Mouse (Mus musculus): ENCODE data around the gene Inip.

Gene Inip

GRCm38 (mm10) chr4:59772171-59772879 lies 29.1 kb downstream of the Inip start:
- in situ Hi-C loops (cut with MboI): no loop called here

DNA sequence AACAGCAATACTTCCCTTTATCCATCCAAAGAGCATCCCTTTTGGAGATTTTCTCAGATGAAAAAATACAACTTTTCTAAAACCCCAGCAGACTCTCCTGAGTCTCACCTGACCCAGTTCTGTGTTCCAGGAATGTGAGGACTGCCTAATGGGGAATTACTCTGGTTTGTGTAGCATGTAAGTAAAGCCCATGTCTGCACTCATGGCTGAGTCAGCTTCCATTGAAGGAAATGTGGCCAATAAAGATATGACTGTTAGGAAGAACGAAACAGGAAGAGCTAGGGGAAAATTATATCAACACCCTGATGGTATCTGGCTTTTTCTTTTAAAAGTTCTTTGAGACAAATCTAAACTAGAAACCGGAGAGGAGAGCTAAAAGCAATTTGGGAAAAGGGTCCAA lies 33.7 kb downstream of the Inip start:
- in situ Hi-C loops (cut with MboI): no loop called here

- in situ Hi-C loops (cut with MboI): no loop called here
These were observed 35.9 kb downstream of the Inip start for GRCm38 (mm10) chr4:59765385-59766005.

GRCm38 (mm10) chr4:59764950-59765349 lies 36.4 kb downstream of the Inip start:
- in situ Hi-C loops (cut with MboI): no loop called here

- in situ Hi-C loops (cut with MboI): no loop called here
These were observed 40.0 kb downstream of the Inip start for GRCm38 (mm10) chr4:59761365-59761729.

GRCm38 (mm10) chr4:59760636-59761364 lies 40.6 kb downstream of the Inip start:
- in situ Hi-C loops (cut with MboI): no loop called here

DNA sequence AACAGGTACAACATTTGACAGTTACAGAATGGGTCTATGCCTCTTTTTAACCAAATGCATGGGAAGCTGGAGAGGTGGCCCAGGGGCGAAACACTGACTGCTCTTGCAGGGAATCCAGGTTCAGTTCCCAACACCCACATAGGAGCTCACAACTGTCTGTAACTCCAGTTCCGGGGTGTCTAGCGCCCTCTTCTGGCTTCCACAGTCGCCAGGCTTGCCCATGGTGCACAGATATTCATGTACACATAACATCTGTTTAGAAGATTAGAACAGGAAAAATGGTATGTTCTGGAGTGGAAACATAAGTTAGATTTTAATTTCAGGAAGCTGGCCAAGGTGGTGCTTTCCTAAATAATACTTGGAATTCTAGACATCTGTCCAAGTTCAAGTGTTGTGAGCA lies 41.4 kb downstream of the Inip start:
- in situ Hi-C loops (cut with MboI): no loop called here

GRCm38 (mm10) chr4:59757452-59758435 lies 43.6 kb downstream of the Inip start:
- in situ Hi-C loops (cut with MboI): no loop called here

- in situ Hi-C loops (cut with MboI): no loop called here
These were observed 44.9 kb downstream of the Inip start for GRCm38 (mm10) chr4:59756332-59757082.

- in situ Hi-C loops (cut with MboI): no loop called here
These were observed 47.8 kb downstream of the Inip start for GRCm38 (mm10) chr4:59753491-59754140.

GRCm38 (mm10) chr4:59739882-59740281 lies 61.5 kb downstream of the Inip start:
- in situ Hi-C loops (cut with MboI): loop anchor here (25.0 kb wide), 1 partner anchor 128 kb away; no protein-coding TSS in a partner anchor

- in situ Hi-C loops (cut with MboI): loop anchor here (25.0 kb wide), 1 partner anchor 127 kb away; no protein-coding TSS in a partner anchor
These were observed 62.1 kb downstream of the Inip start for GRCm38 (mm10) chr4:59739321-59739720.

DNA sequence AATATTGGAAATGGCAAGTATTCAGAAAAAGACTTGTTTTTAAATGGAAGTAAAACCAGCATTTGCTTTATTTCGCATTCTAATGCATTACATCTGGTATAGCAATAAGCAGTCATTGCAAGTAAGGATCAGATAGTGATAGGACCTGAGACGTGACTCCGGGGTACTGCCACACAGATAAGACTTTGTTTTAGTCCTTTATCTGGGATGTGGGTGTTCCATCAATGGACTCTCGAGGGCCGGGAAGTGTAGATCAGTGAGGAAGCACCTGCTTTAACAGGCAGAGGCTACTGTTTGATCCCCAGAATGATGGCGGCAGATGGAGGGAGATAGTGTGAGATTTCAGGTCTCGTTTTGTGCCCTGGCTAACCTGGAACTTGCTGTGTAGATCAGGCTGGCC lies 69.8 kb downstream of the Inip start:
- in situ Hi-C loops (cut with MboI): loop anchor here (25.0 kb wide), 1 partner anchor 119 kb away; no protein-coding TSS in a partner anchor

GRCm38 (mm10) chr4:59728839-59729238 lies 72.5 kb downstream of the Inip start:
- in situ Hi-C loops (cut with MboI): loop anchor here (25.0 kb wide), 1 partner anchor 117 kb away; no protein-coding TSS in a partner anchor

- in situ Hi-C loops (cut with MboI): loop anchor here (25.0 kb wide), 1 partner anchor 116 kb away; no protein-coding TSS in a partner anchor
These were observed 73.5 kb downstream of the Inip start for GRCm38 (mm10) chr4:59727878-59728261.

GRCm38 (mm10) chr4:59727187-59727877 lies 74.1 kb downstream of the Inip start:
- in situ Hi-C loops (cut with MboI): loop anchor here (25.0 kb wide), 1 partner anchor 115 kb away; no protein-coding TSS in a partner anchor

- in situ Hi-C loops (cut with MboI): loop anchor here (25.0 kb wide), 1 partner anchor 114 kb away; no protein-coding TSS in a partner anchor
These were observed 74.9 kb downstream of the Inip start for GRCm38 (mm10) chr4:59726501-59726900.

DNA sequence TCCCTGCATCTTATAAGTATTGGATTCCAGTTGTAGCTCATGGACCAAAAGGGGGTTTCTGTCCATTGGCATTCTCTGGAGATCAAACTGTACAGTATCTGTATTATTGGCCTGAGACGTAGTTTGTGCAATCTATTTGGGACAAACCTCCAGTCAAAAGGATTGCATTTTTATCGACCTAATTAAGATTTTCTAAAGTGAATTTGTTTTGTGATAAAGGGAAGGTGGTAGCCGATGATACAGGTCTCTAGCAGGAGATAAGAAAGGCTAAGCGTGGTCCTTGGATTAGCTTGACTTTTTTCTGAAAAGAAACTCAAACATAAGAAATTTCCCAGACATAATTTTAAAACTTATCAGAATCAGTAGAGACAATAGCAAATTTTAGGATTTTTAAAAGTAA lies 75.8 kb downstream of the Inip start:
- in situ Hi-C loops (cut with MboI): loop anchor here (25.0 kb wide), 1 partner anchor 113 kb away; no protein-coding TSS in a partner anchor

DNA sequence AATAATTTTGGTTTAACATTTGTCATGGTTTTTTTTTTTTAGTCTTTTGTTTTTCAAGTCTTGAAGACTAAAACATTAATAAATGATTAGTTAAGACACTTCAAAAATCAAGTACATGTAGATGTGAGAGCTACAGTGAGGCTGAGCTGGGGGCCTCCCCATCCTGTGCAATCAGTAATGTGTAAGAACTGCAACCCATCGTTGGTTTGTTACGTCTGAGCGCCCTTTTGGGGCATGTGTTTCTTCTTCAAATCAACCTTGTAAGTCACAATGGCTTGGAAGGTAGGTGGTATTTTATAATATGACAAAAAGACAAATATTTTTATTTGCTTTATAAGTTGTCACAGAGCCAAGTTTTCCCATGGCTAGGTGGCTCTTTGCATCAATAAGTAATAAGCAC lies 79.6 kb downstream of the Inip start:
- in situ Hi-C loops (cut with MboI): no loop called here

Data from mature B cell (primary cell).